Mouse (Mus musculus): ENCODE data around the gene Kbtbd2.

DNA sequence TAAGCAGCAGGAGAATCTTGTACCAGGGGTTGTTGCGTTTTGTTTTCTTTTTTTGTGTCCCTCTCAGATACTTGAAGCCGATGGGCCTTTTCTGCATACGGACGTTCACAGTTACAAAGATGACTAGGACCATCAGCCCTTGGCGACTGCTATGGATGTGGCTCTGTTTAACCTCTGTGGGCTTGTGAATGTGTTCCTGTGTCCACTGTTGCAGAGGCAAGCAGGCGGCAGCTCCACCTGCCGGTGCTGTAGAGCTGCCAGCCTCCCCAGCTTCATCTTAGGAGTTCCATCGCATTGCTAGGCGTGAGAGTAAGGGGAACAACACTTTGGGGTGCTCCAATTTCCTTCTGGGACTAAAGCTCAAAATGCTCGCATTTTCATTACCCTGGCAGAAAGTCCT, 37.9 kb upstream of the Kbtbd2 start:
- TF ChIP-seq CTCF (IDR thresholded peaks at IDR 0.05; ENCODE audit: low read depth, low read length) (peak; percentile 67), POLR2A (IDR thresholded peaks at IDR 0.05; ENCODE audit: insufficient read depth, low read length) (no peak), EP300 (IDR thresholded peaks at IDR 0.05; ENCODE audit: insufficient read depth, low read depth, low read length) (no peak)

All from ES-Bruce4 (cell line).